Mouse (Mus musculus) bone marrow macrophage, adult 2 months (primary cell): ENCODE data around the gene Arhgap27.

ENCODE experiments used
- CTCF ChIP-seq: IDR thresholded peaks from 2 replicates; pipeline ENCODE4 v1.5.1; 2012; ENCODE audit warnings: low read depth, mild to moderate bottlenecking, low read length, moderate library complexity
- POLR2A ChIP-seq: IDR thresholded peaks from 2 replicates; pipeline ENCODE4 v1.6.1; 2012; ENCODE audit warnings: mild to moderate bottlenecking, low read depth, low read length, borderline replicate concordance

DNA sequence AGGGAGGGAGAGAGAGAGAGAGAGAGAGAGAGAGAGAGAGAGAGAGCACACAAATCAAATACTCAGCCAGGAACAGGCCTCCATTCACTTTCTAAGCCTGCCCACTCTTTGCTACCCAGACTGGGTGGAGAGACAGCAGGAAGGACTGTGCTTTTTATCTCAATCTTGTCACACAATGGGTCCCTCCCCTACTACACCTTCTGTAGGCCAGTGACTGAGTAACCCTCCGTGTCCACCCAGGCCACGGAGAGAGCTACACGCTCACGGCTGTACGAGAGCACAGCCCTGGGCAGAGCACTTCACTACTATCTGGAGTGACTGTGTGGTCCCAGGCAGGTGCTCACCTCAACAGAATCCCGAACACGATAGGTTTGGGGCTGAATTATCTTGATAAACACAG is 17.3 kb downstream of the Arhgap27 start:
- TF ChIP-seq CTCF = no peak
- no peak for TF ChIP-seq POLR2A
